Mouse (Mus musculus): ENCODE measurements at regions not wholly inside any gene's neighbourhood (a gene's known extent, or its start where the extent isn't known, plus 50 kb on each side); places are given as distances from the start of the nearest gene placed in this dataset.
"Not testable (repeated sequence)": the region's sequence is repeated elsewhere in the genome, so short reads cannot be mapped to it uniquely, and the experiment has no call there.

DNA sequence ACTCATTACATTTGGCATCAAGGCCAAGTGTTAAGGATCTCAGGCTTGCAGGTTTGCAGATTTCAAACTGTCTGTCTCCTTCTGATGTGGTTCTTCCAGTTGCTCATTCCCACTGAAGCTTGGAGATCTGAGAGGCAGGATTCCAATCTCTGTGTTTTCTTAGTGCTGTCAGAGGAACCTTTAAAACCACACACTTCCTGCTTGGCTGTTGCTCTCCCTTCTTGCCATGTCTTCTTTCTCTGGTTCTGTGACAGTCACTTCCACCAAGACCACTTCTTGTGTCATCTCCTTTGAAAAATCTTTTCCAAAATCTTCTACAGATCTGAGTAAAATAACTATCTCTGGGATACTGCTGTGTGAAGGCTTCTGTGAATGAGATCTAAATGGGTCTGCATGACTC, 117.3 kb downstream of the Gm5426 start:
- DNase-seq: no peak

DNA sequence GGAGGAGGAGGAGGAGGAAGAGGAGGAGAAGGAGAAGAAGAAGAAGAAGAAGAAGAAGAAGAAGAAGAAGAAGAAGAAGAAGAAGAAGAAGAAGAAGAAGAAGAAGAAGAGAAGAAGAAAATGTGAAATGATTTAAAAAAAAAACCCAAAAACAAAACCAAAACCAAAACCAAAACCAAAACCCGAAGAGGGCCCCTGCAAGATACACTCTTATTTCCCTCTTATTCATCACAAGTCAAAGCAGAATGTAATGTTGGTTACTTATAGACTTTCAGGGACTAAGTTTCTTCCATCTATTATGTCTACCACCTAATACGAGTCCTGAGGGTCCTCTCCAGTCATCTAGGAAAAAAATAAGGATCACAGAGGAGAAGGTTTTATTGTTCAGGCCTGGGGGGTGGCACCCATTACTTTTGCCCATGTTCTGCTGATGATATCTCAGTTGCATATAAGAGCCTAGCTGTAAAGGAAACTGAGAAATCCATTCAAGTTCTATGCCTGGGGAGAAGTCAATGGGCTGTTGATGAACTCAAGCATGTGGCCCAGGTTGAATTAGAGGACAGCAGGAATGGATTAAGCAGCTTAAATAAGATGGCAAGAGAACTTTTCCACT, 118.0 kb downstream of the Gm5426 start:
- DNase-seq: no peak

DNA sequence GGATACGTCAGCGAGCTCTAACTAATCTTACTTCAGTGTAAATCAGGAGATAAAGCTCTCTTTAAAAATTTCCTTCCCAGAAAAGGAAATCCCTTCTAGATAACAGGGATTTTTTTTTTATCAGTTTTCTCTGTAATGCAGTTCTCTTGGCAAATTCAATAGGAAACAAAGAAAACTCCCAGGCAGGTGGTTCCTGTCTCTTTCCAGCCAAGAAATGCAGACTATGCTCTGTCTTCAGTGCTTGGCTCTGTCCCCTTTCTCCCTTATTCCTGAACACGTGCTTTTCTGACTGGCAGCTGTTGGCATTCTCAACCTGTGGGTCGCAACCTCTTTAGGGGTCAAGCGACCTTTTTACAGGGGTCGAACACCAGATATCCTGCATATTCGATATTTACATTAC, 121.5 kb downstream of the Gm5426 start:
- no peak for DNase-seq

DNA sequence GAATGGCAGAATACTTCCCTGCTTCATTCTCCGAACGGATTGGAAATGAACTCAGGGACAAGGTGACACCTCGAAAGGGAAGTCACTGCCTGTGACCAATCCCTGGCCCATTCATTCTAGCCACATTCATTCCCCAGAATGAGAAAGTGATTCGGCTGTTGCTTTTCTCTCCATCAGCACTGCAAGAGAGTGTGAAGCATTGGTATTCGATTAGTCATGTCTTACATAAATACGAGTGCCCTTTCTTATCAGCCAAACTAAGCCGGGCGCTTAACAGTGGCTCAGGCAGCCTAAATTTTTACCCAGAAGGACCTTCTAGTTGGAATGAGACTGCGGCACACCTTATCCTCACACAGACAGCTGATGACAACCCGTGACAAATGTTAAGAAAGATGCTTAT, 122.8 kb downstream of the Gm5426 start:
- no peak for DNase-seq

DNA sequence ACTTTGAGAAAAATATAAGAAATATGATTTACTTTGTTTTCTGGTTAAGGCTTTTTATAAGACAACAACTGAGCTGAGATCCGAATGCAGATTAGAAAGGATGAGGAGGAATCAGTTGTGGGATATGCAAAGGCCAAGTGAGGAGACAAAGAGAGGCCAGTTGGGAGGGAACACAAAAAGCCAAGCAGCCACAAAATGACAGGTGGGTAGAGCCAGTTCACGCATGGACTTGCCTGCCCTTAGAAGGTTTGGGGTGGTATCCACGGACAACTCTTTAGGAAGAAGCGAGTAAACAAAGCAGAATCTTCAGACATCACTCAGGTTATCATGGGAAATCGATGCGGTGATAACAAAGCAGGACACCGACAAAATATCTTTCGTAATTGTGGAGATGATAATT, 123.2 kb downstream of the Gm5426 start:
- no peak for DNase-seq

DNA sequence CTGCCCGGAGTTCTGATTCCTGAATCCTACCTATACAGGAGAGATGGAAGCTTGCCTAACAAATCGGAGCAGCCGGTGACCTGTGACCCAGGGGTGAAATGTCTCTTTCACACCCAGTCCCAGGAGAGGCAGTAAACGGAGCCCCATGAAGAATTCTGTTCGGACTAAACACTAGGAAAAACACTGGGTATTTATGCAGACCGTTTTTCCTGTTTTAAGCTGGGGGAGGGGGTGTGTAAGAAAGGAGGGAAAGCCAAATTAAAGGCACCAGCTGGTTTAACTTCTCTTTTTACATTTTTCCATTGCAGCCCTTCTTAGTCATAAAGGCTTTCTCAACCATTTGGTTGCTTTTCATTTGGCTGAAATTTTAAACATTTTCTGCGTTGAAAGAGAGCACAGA, 127.1 kb downstream of the Gm5426 start:
- DNase-seq: peak; percentile 9

DNA sequence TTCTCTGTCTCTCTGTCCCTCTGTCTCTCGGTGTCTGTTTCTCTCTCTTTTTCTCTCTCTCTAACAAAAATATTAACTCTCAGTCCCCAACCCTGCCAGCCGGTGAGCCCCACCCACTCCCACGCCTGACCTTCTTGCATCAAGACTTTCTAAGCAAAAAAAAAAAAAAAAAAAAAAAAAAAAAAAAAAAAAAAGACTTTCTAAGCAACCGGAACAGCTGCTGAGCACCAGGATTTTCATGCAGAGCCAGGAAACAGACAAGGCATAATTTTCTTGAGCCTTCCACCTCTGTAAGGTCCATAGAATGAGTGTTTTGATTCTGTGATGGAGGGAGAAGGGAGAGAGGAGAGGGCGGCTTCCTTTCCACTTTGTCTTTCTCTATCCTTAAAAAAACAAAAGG, 128.0 kb downstream of the Gm5426 start:
- DNase-seq: no peak

DNA sequence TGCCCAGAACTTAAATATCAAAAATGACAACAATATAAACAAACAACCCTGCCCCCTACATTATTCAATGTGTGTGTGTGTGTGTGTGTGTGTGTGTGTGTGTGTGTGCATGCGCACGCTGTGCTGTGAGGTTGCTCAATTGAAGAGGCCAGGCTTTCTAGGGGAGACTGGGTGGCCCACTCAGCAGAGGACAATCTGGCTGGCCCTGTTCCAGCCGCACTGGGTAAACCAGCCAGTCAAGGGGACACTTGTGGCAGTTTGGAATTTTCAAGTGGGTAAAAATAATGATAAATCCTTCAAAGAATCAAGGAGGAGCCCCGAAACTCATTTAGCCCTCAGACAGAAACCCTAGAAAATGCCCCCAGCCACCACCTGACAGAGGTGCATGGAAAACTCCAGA, 128.5 kb downstream of the Gm5426 start:
- no peak for DNase-seq

DNA sequence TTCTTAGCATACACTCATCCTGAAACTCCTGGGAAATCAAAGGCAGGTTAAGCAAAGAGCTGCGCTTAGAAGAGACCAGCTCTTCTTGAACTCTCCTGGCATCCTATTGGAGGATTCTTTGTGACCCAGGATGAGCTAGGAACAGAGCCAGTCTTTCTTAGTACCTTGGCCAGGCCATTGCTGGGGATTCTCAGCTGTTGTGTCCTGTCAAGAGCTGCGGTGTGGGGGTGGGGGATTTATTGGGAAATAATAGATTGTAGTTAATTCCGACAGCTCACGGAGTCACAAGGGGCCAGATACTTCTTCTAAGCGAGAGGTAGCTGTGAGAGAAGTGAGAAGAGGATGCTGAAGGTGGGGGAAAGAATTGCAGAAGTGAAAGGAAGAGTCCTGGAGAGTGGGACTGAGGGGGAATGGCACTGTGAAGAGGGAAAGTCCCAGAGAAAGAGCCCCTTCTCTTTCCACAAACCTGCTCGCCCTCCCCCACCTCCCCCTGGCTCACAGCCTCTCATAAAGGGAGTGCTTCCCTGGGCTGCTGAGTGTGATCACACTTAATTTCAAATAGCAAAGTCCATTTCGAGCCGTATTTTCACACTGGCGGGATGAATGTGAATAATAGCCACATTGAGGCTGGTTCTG, 129.8 kb downstream of the Gm5426 start:
- no peak for DNase-seq

DNA sequence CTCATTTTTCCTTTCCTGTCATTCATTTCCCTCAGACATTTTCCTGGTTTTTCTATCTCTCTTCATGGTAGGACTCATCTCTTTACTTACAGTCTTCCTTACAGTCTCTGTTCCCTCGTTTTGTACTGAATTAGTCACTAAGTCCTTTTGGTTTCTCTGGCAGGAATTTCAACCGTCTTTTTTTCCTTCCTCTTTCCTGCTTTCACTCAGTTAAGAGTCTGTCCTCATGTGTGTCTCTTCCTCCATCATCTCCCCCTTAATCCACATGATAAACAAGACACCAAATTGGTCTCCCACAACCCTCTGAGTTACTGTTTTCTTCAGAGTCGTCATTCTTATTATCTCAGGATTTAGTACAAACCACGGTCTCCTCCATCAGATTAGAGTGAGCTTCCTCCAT, 131.2 kb downstream of the Gm5426 start:
- no peak for DNase-seq

DNA sequence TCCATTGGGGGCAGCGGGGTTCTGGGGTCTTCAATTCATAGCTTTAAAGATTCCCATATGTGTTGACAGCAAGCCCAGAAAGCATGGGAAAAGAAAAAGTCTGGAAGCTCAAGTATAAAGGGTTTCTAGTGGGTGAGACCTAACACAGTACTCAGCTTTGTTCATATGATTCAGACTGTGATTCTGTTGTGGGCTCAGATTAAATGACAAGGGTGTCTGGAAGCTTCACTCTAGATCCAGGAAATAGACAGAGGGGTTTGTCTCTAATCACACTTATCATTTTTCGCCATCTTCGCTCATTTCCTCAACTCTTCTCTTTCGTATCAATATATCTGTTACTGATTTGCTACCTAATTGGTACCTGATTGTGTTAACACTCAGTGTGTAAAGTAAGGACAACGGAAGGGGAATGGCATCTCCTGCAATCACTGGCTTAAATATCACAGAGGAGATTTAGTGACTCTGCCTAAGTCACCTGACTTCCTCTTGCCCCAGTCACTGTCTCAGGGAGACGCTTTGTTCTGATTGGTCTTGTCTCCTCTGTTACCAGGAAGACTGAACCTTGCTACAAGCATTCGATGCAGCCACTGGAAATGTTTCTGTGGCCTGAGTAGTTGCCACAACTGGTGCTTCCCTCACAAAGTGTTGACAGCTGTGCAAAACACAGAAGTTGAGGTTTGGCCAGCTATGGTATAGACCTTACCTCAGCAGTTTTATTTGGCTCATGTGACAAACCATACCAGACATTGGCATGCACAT, 137.4 kb downstream of the Gm5426 start:
- no peak for DNase-seq

DNA sequence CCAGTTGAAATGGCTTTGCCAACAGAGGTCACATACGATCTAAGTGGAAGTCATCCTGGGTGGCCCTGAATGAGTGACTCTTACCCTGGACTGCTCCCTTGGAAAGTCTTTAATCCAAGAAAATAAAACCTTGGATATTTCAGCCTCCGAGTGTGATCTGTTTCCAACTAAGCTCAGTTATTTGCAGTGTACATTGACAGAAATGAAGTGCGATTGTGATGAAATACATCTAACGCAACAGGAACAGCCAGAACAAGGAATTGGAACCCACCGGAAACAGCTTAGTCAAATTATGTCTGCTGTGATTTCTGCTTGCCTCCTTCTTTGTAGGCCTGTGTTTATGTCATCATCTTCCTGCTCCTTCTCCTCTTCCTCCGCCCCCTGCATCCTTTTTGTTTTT, 143.7 kb downstream of the Gm5426 start:
- no peak for DNase-seq

DNA sequence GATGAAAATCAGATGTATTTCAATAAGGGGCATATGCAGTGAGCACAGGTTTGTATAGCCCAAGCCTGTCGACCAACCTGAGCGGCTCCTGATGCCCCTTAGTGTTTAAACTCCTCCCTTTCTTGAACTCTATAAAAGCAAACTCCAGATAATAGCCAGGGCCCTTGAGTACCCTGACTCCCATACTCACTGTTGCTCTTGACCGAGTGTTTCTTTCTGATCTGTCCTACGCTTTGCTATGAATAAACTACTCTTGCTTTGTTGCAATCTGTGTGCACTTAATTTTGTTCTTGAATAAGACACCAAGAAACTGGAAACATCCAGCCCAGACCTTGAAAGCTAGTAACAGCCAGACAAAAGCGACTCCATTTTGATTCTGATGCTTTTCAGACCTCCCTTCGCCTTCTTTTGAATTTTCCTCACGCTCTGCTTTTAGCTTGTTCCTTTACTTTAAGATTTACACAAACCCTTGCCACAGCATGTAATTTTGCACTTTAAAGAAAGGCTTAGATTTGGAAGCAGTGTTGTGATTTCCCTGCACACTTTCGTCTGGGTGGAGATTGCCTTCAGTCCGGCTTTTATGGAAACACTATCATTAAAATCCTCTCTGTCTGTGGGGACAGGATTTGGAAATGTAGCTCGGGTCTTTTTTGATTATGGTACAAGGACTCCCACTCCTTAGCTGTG, 149.1 kb downstream of the Gm5426 start:
- DNase-seq: no peak

DNA sequence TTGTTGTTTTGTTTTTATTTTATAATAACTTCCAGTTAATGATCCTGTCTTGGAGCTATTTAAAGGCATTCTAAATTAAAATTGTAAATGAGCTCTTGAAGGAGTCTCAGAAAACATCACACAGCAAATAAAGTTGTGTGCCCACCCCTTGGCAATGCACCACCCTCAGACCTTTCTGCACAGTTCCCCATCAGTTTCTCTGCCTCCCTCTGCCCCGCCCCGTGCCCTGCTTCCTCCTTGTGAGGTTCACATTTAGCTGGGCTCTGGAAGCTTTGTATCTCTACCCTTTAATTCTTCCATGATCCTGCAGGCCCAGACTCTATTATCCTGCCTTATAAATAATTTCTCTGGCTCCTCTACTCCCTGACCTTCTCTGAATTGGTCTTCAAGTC, 149.7 kb downstream of the Gm5426 start:
- no peak for DNase-seq

DNA sequence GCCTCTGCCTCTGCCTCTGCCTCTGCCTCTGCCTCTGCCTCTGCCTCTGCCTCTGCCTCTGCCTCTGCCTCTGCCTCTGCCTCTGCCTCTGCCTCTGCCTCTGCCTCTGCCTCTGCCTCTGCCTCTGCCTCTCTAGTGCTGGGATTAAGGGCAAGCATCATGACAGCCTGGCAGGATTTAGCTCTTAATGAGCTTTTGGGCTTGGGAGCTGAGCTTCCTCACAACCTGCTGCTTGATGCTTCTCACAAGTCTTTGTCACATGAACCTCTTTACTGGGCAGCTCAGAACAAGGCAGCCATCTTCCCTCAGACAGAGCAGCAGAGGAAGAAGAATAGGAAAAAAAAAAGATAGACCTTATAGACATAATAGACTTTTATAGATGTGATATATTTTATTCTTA, 152.6 kb downstream of the Gm5426 start:
- DNase-seq: not testable (repeated sequence)

DNA sequence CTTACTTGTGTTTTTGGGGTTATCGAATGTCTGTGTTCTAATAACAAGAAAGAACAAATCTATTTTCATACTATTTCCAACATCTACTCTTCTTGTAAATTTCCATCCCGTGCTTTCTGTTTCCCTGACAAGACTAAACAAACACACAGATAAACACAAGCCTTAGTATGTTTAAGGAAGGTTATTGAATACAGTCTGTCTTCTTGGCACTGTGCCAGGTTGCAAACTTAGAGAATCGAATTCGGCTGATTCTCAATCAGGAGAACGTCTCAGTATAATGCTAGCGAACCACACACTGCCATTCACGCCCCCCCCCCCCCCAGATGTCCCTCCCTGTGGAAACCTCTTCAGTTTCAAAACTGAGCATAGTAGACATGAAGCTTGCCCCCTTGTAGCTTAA, 157.2 kb downstream of the Gm5426 start:
- DNase-seq: no peak

DNA sequence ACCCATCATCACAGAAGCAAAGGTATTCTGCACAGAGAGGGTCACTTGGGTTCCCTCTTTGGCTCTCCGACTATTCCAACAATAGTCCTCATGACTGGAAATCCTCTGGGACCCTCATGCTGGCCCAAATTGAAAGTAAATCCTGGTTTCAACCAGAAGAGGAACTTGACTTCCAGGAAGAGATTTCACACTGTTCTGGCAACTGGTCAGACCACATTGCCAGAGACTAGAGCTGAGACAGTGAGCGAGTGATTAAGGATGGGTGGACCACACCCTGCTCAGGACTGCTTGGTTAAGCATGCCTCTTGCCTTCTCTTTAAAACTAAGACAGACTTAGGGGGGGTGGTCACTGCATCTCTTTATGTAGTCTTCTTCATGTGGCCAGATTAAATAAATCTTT, 158.3 kb downstream of the Gm5426 start:
- no peak for DNase-seq

DNA sequence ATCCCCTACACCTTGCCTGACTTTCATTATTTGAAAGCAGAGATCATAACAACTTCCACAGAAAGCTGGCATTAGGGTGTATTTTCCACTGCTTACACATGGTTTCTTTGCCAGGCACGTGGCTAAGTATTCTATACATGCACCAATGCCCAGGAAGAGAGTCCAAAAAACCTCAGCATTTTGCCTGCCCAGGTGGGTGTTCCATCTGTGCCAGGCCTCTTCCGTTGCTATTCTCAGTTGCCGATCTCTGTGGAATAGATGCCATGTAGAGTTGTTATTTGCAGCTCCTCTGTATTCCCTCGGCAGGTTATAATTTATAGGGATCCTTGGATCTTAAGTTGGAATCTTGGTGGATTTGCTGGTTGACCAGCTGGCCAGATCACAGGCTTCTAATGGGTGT, 161.3 kb downstream of the Gm5426 start:
- peak; percentile 2 for DNase-seq

DNA sequence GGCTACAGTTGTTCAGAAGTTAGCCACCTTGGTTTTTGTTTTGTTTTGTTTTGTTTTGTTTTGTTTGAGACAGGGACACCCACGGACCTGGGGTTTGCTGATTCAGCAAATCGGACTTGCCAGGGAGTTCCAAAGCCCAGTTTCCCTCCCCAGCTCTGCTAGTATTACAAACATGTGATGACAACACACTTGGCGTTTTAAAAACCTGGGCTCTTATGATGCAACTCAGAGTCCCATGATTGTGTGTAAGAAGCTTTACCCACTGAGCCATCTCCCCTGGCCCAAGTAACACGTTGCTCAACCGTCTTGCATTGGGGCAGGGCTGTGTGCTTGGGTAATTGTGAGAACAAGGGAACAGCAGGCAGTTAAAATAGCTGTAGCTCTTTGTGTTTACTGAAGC, 162.2 kb downstream of the Gm5426 start:
- no peak for DNase-seq

DNA sequence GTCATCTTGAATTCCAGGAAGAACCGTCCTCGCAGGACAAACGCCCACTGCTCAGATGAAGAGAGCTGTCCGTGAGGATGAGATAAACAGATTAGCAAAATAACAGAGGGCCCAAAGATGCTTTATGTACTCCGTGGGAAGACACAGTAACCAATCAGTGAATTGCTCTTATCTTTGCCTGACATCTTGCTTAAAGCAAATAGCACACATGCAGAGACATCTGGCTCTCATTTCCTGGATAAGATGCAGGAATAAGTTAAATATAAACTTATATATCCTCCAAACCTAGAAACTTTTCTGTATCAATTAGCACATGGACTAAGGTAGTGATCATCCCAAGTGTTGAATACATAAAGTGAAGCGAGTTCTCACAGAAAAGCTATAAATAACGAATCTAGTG, 169.3 kb downstream of the Gm5426 start:
- no peak for DNase-seq

DNA sequence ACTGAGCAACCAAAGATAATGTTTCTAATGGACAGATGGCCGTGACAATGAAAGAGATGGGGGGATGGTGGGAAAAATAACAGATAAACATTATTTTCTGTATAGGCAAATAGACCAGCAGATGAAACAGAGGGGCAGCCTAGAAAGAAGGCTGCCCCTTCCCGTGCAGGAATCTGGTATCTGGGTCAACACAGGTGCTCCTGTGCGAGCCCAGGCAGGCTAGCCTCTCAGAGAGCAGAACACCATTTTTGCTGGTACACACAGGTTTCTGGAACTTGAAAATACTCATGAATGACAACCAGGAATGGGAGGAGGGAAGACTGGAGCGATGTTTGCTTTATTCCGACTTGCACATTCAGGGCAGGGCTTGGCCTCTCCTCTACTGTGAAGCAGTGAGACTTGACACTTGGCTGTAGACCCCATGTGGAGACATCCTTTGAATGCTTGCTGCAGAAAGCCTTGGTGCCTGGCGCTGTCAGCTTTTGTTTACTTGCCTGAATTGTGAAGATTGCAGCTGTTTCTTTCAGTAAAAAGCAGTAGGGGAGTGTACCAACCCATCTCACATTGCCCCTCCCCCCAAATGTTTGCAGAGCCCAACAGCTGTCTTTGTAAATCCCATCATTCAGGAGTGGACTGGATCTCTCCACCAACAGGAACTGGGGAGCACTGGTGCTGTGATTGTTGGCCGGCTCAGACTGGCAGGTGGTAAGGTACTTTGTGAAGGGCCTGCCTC, 172.5 kb downstream of the Gm5426 start:
- no peak for DNase-seq

DNA sequence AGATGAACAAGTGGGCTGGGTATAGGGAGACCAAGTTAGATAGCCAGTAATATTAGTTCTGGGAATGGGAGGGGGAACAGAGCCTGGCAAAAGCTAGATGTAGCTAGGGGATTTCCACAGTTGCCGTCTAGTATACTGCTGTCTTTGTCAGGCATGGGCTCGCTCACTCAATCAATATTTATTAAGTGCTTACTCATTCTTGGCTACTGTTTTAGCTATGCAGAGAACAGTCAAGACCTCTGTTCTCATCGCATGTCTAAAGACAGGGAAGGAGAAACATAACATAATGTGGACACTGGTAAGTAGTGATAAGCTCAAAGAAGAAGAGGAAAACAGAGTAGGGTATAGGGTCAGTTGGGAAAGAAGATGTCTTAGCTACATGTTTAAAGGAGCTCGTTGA, 173.4 kb downstream of the Gm5426 start:
- DNase-seq: no peak

DNA sequence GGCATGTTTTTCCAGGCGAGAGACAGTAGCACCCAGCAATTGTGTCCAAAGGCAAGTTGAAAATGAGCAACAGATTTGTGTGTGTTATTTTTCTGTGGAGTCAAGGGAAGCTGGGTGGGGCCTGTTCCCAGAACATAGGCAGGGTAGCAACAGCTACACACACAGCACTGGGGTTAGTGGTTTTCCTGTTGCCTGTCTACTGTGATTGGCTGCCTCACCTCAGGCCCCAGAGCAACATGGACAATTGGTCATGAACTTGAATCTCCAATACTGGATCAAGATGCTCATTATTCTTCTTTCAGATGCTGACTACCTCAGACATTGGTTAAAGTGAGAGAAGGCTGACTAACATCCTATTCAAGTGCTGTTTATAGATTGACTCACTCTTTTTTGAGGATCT, 188.9 kb downstream of the Gm5426 start:
- DNase-seq: no peak

All from right cerebral cortex, adult 18-20 months (tissue).